Mouse (Mus musculus) ES-CJ7 (cell line): ENCODE measurements at regions not wholly inside any gene's neighbourhood (a gene's known extent, or its start where the extent isn't known, plus 50 kb on each side); places are given as distances from the start of the nearest gene placed in this dataset.
A peak's percentile ranks its signal among the peaks of the same experiment; 100 is the strongest.

Experiments
- DNase-seq: peaks from one replicate; pipeline ENCODE4 v3.0.0; 2011; ENCODE audit warnings: low read depth, low spot score

DNA sequence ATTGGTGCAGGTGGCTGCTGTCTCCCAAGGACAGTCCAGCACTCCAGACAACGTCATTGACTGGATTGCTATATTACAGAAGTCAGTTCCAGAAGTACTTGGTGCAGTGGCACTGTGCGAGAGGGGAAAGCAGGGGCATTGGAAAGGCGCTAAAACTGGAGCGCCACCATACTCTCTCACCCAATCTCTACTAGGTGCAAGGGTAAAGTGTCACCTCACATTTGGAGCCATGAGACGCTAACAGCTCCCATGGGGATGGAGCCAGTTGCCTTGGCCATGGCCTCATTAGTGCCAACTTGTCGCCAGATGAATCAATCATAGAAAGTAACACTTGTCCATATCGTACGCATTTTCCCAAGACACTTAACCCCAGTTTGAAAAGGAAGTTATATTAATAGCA is 1617.2 kb upstream of the Gulo start:
- DNase-seq: no peak

DNA sequence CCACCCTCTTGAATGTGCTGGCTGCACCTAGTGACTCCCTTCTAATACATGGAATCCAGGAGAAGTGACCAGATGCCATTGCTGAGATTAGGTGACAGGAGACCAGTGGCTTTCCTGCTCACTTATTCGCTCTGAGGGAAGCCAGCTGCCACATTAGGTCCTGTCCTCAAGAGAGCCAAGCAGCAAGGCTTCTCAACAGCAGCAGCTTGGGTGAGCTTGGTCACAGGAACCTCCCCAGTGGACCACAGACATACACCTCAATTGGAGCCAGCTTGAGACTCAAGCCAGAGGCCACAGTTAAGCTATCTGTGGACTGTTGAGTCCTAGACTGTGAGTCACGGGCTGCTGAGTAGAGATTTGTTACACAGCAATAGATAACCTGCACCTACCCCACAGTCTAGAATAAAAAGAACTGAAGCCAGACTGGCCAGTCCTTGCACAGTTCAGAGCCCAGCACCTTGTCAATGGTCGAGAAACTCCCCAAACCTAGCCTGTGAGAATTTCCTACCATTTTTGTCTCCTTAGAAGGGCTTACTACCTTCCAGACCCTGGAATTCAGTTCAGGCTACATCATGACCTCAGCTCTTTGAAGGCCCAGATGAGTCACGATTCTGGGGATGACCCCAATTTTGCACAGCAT is 1615.0 kb upstream of the Gulo start:
- no peak for DNase-seq

DNA sequence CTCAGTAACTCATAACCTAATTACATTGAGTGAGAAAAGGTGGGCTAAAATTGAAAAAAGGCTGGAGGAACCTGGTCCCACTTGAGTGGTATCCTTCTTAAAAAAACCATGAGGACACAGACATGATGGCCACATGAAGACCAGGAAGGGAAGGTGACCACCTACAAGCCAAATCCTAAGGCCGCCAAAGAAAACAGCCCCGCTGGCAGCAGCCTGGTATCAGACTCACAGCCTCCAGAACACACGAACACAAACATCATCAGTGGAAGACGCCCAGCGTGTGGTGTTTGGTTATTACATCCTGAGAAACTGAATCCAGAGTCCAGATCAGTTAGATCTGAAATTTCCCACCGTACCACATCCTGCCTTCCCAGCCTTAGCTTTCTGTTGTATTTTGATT is 1613.9 kb upstream of the Gulo start:
- DNase-seq: no peak

DNA sequence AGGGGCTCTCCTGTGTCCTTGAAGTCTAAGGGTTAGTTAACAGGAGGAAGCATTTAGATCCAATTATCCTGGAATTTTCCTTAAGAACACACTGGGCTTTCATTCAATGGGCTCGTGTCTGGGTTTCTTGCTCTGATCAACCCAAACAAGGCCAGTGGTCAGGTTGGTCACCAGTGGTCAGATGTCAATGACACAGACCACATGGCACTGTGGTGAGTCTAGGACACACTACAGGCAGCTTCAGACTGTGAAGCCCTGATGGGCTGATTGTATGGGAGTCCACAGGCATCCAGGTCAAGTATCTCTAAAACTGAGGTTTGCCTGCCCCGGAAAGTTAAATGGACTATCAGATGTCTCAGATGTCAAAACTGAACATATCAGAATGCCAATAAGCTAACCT is 1612.5 kb upstream of the Gulo start:
- DNase-seq: no peak

DNA sequence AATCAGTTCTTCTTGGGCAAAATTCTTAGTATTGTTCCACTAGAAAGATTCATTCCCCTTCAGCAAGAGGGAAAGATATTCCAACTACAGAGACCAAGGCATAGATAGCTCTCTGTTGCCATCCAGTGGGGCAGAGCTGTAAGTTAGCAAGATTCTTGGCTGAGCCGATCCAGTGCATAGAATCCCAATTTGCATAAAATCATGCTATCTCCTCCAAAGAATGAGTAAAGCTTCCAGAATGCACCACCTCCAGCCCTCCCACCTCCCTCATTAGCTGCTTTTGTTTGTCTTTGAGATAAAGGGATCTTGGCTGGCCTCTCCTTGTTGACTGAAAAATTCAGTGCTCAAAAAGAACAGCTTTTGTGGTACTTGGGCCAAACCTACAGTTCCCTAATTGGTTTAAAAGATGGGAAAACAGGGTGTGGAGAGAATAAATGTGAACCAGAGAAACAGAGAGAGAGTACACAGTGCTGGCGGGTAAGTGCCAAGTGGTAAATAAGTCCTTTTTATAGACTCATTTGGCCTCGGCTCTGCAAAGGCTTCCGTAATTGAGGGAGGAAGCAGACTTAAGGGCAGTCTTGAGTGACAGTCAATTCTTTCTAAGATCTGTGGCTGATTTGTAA is 1612.0 kb upstream of the Gulo start:
- DNase-seq: peak; percentile 14

DNA sequence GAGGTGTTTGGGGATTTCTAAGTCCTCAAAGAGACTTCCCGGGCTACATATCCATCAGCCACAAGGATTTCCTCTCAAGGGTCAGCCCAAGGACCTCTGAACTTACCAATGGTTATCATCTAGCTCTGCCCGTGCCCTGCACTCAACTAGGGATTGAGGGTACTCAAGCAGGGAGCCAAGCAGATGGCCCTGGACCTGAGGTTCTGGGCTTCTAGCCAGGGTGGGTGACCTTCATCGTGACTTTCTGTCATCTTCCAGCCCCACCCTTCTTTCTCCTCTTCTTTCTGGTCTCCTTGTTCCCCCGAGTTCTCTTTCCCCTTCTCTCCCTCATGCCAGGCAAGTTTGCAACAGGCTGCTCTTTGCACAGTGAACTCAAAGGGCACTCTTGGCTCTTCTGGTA is 1610.6 kb upstream of the Gulo start:
- DNase-seq: no peak

DNA sequence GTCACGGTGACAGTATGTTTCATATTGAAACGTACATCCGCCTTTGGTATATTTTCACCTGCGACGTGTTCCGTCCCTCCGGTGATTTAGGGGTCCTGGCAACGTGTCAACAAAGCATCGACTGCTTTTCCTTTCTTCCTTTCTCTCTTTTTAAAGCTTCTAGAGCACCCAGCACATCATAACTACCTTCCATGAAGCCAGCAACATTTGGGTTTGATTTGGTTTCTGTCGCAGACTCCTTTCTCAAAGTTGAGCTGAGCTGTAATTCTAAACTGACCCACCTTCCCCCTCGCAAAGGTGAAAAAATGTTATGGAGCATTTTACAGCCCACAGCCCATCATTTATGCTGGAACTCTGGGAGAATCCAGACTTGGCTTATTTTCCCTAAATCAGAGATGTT is 1605.4 kb upstream of the Gulo start:
- DNase-seq: no peak

DNA sequence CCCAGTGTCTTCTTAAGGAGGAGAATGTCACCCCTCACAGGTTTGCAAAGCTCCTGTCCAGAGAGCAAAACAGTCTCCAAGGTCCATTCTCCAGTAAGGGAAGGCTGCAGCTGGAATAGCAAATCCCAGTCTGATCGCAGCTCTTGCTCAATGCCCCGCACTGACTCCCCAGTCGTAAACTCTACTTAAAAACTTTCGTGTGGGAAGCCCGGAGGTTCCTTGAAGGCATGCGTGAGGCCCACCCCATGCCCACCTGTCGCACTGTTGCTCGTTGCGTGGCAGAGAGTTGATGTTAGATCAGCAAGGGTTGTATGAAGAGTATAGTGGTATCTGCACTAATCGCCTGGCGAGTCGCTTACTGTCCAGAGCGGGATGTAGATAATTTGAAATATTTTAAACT is 1604.7 kb upstream of the Gulo start:
- no peak for DNase-seq

DNA sequence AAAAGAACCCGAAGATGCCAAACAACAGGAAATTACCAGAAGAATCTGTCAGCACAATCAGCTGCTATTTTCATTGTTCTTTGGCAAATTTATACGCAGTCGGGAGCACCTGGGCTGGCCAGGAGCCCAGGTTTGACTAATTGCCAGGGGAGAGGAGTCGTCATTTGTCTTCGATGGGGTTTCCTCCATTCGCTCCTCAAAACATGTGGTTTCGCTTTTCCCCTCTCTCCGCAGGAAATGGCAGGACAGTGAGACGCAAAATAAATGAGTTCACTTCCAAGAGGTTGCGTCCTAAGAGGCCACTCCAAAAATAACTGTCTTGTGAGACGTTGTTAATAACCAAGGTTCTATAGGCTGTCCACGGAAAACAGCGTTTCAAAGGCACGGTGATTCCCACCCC is 1604.2 kb upstream of the Gulo start:
- DNase-seq: no peak

DNA sequence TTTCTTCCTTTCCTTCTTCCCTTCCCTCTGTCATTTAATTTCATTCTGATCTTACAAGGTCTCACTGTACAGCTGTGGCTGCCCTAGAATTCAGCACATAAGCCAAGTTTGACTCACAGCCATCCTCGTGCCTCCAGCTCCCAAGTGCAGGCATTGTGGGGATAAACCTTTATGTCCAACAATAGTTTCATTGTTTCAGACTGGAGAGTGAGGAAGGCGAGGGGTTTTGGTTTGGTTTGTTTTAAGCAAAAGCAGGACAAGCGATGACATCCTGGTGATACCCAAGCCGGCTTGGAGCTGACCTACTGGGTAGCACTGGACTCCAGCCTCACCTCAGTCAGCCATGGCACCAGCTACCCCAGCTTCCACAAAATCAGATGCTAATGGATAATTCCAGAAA is 1603.5 kb upstream of the Gulo start:
- DNase-seq: no peak

DNA sequence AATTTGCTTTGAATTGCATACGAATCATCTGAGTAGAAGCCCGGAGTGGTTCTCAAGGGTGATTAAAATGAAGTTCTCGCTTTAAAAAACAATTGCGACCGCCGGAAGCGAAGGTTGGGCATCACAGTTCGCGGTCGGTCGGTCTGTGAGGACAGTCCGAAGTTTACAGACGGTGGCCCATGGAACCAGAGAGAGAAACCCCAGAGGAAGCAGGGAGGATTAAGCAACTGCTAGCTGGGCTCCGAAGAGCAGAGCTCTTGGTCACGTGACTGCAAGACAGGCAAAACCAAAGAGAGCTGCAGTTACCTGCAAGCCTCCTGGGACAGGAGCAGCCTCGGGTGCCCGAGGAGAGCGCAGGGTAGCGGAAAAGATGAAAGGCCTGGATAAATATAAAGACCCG is 1599.3 kb upstream of the Gulo start:
- DNase-seq: peak; percentile 37

DNA sequence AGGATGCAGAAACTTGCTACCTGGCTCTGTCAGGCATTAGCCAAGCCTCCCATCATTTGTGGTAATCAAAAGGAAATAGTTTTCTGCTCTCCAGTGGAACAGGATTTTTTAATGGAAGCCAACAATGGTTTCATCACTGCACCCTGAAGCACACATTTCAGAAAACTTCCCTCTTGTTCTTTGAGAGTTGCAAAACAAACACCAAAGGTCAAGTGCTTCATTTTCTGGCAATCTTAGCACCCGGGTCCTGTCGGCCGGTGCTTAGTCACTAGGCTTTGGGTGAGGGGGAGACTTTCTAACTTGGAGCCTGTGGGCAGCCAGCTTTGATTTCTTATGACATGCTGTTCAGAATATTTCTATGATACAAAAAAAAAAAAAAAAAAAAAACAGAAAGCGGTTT is 1594.0 kb upstream of the Gulo start:
- no peak for DNase-seq

DNA sequence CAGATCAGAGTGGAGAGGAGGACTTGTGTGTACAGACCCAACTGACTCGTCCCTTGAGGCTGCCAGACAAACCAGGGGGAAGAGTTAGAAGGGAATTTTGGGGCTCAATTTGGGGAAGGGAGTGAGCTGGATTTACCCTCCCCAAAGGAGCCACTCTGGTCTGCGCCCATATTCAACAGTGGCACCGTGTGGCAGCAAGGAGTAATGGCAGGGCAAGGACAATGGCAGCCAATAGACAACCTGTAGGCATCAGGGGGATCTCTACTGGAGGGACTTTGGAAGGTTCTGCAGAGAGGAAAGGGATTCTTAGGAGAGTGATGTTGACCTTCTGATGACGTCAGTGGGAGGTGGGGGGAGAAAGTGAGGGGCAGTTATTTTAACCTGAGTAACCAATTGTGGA is 1590.7 kb upstream of the Gulo start:
- peak; percentile 19 for DNase-seq

DNA sequence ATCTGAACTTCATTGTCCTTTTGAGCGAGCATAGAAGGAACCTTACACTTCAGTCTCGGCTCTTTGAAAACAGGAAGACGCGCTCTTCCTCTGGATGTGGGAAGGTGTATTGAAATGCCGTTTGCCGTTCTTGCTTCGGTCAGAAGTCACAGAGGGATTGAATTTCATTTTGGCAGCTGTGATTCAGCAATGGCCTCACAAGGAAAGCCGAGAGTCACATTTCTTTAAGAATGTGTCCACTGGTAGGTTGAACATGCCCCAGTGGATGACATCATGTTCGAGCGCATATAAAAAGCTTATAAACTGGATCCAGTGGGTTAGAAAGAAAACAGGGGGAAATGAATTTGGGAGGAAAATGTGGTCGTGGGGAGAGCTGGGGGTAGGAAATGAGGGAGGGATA is 1579.6 kb upstream of the Gulo start:
- DNase-seq: no peak

DNA sequence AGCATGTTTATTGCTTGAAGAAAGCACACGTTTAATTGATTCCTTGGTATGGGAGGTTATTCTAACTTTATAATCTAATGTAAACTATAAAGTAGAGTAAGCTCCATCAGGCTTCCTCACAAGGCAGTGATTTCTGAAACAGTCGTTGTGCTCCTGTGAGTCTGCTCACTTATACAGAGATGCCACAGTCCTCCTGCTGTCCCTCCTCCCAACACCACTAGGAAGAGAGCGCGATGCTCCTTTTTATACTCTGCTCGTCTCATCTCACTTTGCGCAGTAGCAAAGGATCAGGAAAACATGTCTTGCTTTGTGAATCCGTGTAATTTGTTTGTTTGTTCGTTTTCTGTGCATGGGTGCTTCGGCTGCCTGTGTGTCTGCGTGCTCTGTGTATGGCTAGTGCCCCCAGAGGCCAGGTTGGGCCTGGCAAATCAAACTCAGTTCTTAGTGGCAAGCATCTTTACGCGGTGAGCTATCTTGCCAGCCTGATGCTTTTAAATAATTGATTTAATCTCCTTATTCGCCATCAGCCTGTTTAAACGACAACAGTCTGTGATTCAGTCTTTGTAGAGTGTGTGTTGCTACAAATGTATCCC is 1575.5 kb upstream of the Gulo start:
- peak; percentile 15 for DNase-seq

DNA sequence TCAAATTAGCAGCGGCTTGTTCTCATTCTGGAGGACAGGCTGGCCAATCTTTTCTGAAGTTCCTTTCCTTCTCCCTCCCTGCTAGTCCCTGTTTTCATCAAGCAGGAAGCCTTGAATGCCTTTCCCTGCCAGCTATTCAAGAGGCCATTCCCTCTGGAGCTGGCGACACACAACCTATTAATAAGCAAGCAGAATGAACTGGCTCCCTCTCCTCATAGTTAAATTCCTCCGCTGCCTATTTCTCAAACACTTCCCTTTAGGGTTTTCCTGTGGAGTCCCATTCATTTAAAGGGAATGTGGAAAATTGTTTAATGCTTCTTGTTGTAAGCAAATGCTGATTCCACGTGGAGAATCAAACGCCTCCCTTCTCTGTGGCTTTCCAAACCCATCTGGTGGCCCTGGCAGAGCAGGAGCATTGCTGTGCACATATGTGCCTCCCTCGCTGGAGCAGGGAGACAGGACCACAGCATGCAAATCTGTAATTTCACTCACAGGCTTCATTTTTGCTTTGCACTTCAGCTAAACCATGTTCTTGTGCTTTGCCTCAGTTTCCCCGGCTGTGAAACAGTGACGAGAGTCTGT is 1573.3 kb upstream of the Gulo start:
- DNase-seq: no peak

DNA sequence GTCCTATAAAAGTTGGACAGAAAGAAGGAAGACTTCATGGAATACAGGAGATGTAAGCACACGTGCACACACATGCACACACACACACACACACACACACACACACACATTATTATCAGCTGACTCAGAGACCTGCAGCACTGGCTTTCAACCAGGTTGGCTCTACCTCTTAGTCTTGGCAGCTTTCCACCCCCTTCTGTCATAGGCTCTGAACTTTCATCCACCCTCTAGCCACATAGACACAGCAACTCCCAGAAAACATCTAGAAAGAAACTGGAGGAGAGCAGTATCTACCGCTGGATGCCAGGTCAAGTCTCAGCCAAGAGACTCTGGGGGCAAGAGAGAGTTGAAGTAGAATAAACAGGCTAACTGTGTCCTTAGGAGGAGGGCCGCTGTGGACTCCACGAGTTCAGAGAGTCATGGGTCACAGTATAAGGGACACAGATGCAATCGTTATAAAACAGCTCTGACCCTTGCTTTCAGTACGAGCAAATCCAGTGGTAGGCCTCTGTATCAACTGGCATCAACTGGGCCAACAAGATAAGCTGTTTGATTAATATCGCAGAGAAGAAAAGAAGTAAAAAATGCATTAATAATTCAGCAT is 1565.4 kb upstream of the Gulo start:
- no peak for DNase-seq

DNA sequence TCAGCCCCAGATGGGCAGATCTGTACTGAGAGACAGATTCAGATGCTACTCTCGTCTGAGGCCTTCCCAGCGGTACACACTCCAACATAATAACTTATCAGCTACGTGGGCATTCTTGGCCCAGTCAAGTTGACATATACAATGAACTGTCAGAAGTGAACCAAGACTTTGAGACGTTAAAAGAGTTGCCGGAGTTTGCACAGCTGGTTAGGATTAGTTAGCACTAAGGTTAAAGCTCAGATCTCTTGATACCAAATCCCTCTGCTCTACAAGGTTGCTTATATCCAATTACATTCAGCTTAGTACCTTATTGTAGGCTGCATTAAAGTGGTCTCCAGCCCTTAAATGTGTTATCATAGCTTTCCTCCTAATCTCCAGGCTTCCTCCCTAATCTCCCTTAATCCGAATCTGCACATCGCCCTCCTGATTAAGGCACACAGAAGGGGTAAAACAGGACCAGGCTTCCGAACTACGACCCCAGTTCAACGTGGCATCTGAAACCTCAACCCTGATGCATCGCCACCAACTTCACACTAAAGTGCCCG is 1564.5 kb upstream of the Gulo start:
- DNase-seq: no peak

DNA sequence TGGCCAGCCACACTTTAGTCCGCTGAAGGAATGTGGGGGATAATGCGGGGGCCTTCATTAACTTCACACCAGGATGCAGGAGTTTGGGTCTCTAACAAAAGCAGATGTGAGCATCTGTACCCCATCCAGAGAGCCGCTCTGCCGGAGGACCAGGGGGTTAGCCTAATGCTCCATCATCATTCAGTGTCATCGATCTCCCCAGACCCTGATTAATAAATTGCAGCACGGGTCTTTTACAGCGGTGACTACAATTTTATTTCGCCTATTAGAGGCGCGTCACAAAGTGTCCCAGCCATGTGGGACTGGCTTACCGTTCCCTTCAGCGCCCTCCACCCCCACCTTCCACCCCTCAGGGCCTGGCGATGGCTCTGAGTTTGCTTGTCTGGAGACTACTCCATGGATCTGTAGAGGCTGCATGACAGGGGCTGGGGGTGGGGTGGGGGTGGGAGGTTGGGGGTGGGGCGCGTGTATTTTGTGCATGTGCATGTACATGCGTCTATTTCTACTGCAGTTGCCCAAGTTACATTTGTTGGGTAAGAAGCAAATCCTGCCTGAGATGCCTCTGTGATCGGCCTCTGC is 1560.8 kb upstream of the Gulo start:
- no peak for DNase-seq

DNA sequence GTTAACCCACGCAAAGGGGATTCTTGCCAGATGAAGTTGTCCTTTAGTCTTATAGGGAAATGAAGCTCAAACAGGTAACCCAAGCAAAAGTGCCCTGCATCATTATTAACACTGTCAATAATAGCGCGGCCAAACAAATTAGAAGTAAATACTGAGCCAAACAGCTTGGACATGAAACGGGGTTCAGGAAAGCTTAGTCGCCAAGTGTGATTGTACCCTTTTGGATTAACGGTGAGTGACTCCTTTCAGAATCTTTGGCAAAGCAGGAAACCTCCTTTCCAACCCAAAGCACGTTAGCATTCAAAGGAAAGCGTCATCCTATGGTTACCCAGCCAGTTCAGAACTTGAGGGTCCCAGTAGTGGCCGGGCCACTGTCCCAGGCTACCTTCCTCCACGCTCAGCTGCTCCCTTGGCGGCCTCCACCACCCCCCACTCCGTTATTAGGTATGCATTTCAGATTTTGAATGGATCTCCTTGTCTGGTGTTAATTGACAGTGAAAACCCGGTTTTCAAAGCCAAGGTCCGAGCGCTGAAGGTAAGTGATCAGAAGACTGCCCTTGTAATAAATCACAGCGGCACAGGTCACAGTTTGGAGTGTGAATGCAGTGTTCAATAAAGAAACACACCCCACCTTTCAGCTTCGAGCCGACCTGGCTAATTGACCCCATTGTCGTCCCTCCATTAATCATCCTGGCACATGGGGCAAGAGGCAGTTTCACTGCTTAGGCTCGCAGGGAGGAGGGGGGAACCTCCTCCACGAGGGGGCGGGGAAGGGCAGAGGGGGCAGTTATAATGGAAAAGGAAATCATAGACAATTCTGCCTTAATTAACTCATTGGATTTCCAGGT is 1560.1 kb upstream of the Gulo start:
- no peak for DNase-seq

DNA sequence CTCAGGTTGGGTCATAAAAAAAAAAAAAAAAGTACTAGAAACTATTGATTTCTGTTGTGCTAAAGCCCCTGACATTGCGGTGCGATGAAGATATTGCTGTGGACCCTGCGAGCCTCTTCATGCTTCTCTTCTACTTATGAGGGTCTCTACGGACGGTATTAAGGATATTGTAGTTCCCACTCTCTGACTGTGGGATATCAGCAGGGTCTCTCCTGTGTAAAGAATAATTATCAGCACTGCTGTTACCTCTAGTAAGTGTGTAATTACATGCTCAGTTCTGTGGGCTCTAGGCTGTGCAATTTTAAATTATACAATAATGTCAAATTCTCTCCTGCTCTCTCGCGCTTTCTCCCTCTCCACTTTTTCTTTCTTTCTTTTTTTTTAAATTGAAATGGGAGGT is 1545.9 kb upstream of the Gulo start:
- DNase-seq: no peak
